Mouse (Mus musculus) thymus, adult 2 months (tissue): ENCODE measurements at regions not wholly inside any gene's neighbourhood (a gene's known extent, or its start where the extent isn't known, plus 50 kb on each side); places are given as distances from the start of the nearest gene placed in this dataset.

Experiments used
- CTCF ChIP-seq: fragments of 200-500 bp; IDR thresholded peaks from 2 replicates; pipeline ENCODE4 v1.5.1; 2012; ENCODE audit warnings: mild to moderate bottlenecking, control low read depth, low read length, moderate library complexity, borderline replicate concordance; ENCODE audit not compliant: control insufficient read depth, poor library complexity, insufficient read depth; ENCODE audit errors: extremely low read depth
- POLR2A ChIP-seq: fragments of 200-500 bp; IDR thresholded peaks from 2 replicates; pipeline ENCODE4 v1.6.1; 2012; ENCODE audit warnings: mild to moderate bottlenecking, low read length, control low read depth, moderate library complexity; ENCODE audit not compliant: control insufficient read depth, poor library complexity, insufficient read depth; ENCODE audit errors: extremely low read depth

DNA sequence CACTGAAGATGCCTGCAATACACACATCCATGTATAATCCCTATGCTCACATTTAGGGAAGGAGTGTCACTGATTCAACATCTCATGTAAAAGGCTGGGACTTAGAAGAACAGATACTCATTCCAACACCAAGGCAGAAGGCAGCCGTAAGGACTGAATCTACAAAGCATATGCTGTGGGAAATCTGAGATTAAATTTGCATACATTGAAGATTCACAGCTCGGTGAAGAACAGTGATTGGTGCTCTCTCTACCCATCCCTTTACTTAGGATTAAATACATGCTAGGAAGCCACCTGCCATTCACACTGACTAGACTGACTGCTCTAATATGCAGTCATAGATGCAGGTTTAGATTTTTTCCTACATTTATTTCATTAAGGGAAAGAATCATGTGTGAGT is 1476.5 kb upstream of the Lrrc6 start:
- TF ChIP-seq CTCF: no peak
- TF ChIP-seq POLR2A: no peak
